Mouse (Mus musculus) CD8-positive naive resting alpha-beta T cell, adult 2 months (primary cell): ENCODE measurements at regions not wholly inside any gene's neighbourhood (a gene's known extent, or its start where the extent isn't known, plus 50 kb on each side); places are given as distances from the start of the nearest gene placed in this dataset.

Experiments
- DNase-seq, 2 experiments: peaks; one replicate each; pipeline ENCODE4 v3.0.0; 2022; ENCODE audit warnings: low read depth in 2 of 2, low spot score in 2 of 2

- no peak for DNase-seq
Observed at GRCm38 (mm10) chr6:31082613-31083470, 124.0 kb upstream of the Klf14 start.

- DNase-seq: no peak
Observed at GRCm38 (mm10) chr6:31083701-31084100, 124.8 kb upstream of the Klf14 start.

- no peak for DNase-seq
Observed at GRCm38 (mm10) chr6:31085063-31085759, 126.3 kb upstream of the Klf14 start.

GRCm38 (mm10) chr6:31085760-31086108 is 126.9 kb upstream of the Klf14 start:
- no peak for DNase-seq

- DNase-seq: no peak
Observed at GRCm38 (mm10) chr6:31086283-31086682, 127.4 kb upstream of the Klf14 start.

- no peak for DNase-seq
Observed at GRCm38 (mm10) chr6:31086798-31087360, 128.0 kb upstream of the Klf14 start.

- DNase-seq: no peak
Observed at GRCm38 (mm10) chr6:31087511-31087910, 128.6 kb upstream of the Klf14 start.

GRCm38 (mm10) chr6:31088147-31088972 is 129.5 kb upstream of the Klf14 start:
- no peak for DNase-seq

GRCm38 (mm10) chr6:31088973-31089368 is 130.1 kb upstream of the Klf14 start:
- DNase-seq: no peak

GRCm38 (mm10) chr6:31090288-31090687 is 131.4 kb upstream of the Klf14 start:
- no peak for DNase-seq

GRCm38 (mm10) chr6:31090791-31091190 is 131.9 kb upstream of the Klf14 start:
- no peak for DNase-seq

GRCm38 (mm10) chr6:31092324-31092723 is 133.4 kb upstream of the Klf14 start:
- no peak for DNase-seq

GRCm38 (mm10) chr6:31092760-31093159 is 133.9 kb upstream of the Klf14 start:
- DNase-seq: no peak

GRCm38 (mm10) chr6:31095943-31096714 is 137.3 kb upstream of the Klf14 start:
- no peak for DNase-seq

GRCm38 (mm10) chr6:31096787-31097186 is 137.9 kb upstream of the Klf14 start:
- DNase-seq: no peak

- DNase-seq: no peak
Observed at GRCm38 (mm10) chr6:31097254-31097653, 138.4 kb upstream of the Klf14 start.

GRCm38 (mm10) chr6:31098106-31098505 is 139.2 kb upstream of the Klf14 start:
- no peak for DNase-seq

GRCm38 (mm10) chr6:31100084-31100579 is 141.3 kb upstream of the Klf14 start:
- DNase-seq: no peak

GRCm38 (mm10) chr6:31100749-31101148 is 141.9 kb upstream of the Klf14 start:
- DNase-seq: peak; percentile 27 to 48

- DNase-seq: no peak
Observed at GRCm38 (mm10) chr6:31106144-31106836, 147.4 kb upstream of the Klf14 start.
